Mouse (Mus musculus) lung, embryonic 14.5 days (tissue): ENCODE results near the gene Tinagl1. TPM values are rescaled to one million over a fixed set of nuclear protein-coding genes. Genes with fewer than 3 reads are reported as not detected.

Experiments used
- ATAC-seq: fragments of 200-750 bp; cut with Nextera tagmentation; 2 replicates; pipeline ENCODE4 v1.8.0; 2017; ENCODE audit warnings: mild to moderate bottlenecking, moderate TSS enrichment, moderate library complexity; ENCODE audit not compliant: insufficient read depth
- DNase-seq: peaks from one replicate; pipeline ENCODE4 v3.0.0-alpha.2; 2015
- H3K27ac ChIP-seq: fragments of 300-500 bp; sonication (generic); 2 replicates; pipeline ENCODE4 v1.5.1; 2014; ENCODE audit warnings: low read depth, mild to moderate bottlenecking, moderate library complexity
- H3K27me3 ChIP-seq: fragments of 300-500 bp; sonication (generic); 2 replicates; pipeline ENCODE4 v1.6.1; 2014; ENCODE audit warnings: low read length, control low read depth; ENCODE audit not compliant: insufficient read depth
- H3K36me3 ChIP-seq: fragments of 300-500 bp; sonication (generic); 2 replicates; pipeline ENCODE4 v1.6.1; 2014; ENCODE audit warnings: control low read depth; ENCODE audit not compliant: insufficient read depth
- H3K4me1 ChIP-seq: fragments of 300-500 bp; sonication (generic); 2 replicates; pipeline ENCODE4 v1.6.1; 2014; ENCODE audit warnings: antibody characterized with exemption, control low read depth; ENCODE audit not compliant: insufficient read depth
- H3K4me2 ChIP-seq: fragments of 300-500 bp; sonication (generic); 2 replicates; pipeline ENCODE4 v1.6.1; 2014; ENCODE audit warnings: mild to moderate bottlenecking
- H3K4me3 ChIP-seq: fragments of 300-500 bp; sonication (generic); 2 replicates; pipeline ENCODE4 v1.5.1; 2014; ENCODE audit warnings: low read depth, low read length
- H3K9ac ChIP-seq: fragments of 300-500 bp; sonication (generic); 2 replicates; pipeline ENCODE4 v1.6.1; 2014
- H3K9me3 ChIP-seq: fragments of 300-500 bp; sonication (generic); 2 replicates; pipeline ENCODE4 v1.6.1; 2016; ENCODE audit warnings: low read depth, low read length, control low read depth
- CTCF ChIP-seq: IDR thresholded peaks from 2 replicates; pipeline ENCODE4 v1.5.1; 2016; ENCODE audit warnings: antibody characterized with exemption, low read depth
- WGBS: fragments of 180-500 bp; shearing (Covaris S2); extraction: QIAGEN DNeasy Blood & Tissue Kit; methylation state at CpG from one replicate; pipeline ENCODE4 v1.1.7; 2014; 5-methylcytosine and 5-hydroxymethylcytosine counted together
- polyA plus RNA-seq: library from polyadenylated mRNA; unstranded; fragments of >200 nt; fragmentation: Nextera tagmentation; extraction: Ambion mirVana; gene quantifications from 2 replicates; pipeline ENCODE4 v1.2.1, GENCODE M21; 2014

The Tinagl1 gene
- polyA plus RNA-seq, 1 experiment from 2014 or later, result 30.3 TPM

DNA sequence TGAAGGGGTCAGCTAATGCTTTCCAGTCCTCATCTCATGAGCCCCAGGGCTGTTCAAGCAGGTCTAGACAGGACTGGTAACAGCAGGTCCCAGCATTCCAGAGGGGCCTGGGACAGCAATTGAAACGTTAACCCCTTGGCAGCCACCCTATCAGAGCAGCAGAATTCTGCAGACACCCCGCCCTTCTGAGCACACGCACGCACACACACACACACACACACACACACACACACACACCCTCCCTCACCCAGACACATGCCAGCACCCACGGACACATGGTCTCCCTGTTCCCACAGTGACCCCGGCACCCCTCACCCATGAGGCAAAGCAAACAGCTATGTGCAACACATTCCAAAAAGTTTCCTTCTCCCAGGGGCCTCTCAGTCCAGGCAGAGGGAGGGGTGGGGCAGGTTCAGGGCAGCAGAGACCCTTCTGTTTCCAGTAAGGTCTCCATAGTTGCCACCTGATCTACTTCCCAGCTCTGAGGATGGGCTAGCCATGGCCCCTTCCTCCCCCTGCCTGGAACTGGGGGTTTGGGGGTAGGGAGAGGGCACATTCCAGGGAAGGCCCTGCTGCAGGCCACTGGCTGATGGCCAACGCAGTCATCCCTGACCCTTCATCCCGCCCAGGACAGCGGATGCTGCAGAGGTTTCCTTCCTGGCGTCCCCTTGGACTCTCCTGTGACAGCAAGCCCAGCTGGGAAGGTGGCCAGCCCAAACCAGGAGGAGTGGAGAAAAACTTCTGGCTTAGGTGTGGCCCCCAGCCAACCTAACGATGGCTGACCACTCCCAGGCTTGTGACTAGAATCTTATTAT lies 2.8 kb downstream of the Tinagl1 start:
- peak; percentile 50 for ATAC-seq
- peak overlapping the region; percentile 32 for H3K9ac ChIP-seq

GRCm38 (mm10) chr4:130170362-130170761 lies 4.6 kb downstream of the Tinagl1 start:
- ATAC-seq, result no peak
- no peaks in the 10 kb centered on the region for H3K36me3 ChIP-seq
- H3K27ac ChIP-seq, result no peak overlapping the region
- peaks cover 55% of the 10 kb centered on the region for H3K4me1 ChIP-seq
- peaks cover 8% of the 10 kb centered on the region; the same call in 1 of the 2 replicates for H3K27me3 ChIP-seq
- no peak for TF ChIP-seq CTCF
- H3K4me2 ChIP-seq, result no peak overlapping the region
- H3K9me3 ChIP-seq, result no peaks in the 10 kb centered on the region
- H3K4me3 ChIP-seq, result no peak overlapping the region
- H3K9ac ChIP-seq, result no peak overlapping the region
- no peak for DNase-seq
- WGBS, result 81% methylated on average over 4 of the region's 4 CpGs

More for the DNA sequence above, 2.8 kb downstream of the Tinagl1 start:
- no peaks in the 10 kb centered on the region for H3K9me3 ChIP-seq
- H3K36me3 ChIP-seq, result no peaks in the 10 kb centered on the region
- H3K4me1 ChIP-seq, result peaks cover 48% of the 10 kb centered on the region
- H3K27me3 ChIP-seq, result peaks cover 8% of the 10 kb centered on the region; the same call in 1 of the 2 replicates
- peak overlapping the region; percentile 78 for H3K27ac ChIP-seq
- no peak overlapping the region for H3K4me3 ChIP-seq
- H3K4me2 ChIP-seq, result peak overlapping the region; percentile 59
- no peak for TF ChIP-seq CTCF
- DNase-seq, result peak; percentile 55
- 31% methylated on average over 11 of the region's 11 CpGs for WGBS

GRCm38 (mm10) chr4:130169411-130169971 lies 5.4 kb downstream of the Tinagl1 start:
- no peak for DNase-seq
- Histone ChIP-seq H3K4me2 (no peak overlapping the region), H3K4me3 (no peak overlapping the region), H3K4me1 (peaks cover 52% of the 10 kb centered on the region), H3K9ac (no peak overlapping the region), H3K36me3 (no peaks in the 10 kb centered on the region), H3K27me3 (peaks cover 8% of the 10 kb centered on the region; the same call in 1 of the 2 replicates), H3K9me3 (no peaks in the 10 kb centered on the region), H3K27ac (no peak overlapping the region)
- ATAC-seq, result no peak
- TF ChIP-seq CTCF, result no peak
- WGBS, result 71% methylated on average over 16 of the region's 16 CpGs

DNA sequence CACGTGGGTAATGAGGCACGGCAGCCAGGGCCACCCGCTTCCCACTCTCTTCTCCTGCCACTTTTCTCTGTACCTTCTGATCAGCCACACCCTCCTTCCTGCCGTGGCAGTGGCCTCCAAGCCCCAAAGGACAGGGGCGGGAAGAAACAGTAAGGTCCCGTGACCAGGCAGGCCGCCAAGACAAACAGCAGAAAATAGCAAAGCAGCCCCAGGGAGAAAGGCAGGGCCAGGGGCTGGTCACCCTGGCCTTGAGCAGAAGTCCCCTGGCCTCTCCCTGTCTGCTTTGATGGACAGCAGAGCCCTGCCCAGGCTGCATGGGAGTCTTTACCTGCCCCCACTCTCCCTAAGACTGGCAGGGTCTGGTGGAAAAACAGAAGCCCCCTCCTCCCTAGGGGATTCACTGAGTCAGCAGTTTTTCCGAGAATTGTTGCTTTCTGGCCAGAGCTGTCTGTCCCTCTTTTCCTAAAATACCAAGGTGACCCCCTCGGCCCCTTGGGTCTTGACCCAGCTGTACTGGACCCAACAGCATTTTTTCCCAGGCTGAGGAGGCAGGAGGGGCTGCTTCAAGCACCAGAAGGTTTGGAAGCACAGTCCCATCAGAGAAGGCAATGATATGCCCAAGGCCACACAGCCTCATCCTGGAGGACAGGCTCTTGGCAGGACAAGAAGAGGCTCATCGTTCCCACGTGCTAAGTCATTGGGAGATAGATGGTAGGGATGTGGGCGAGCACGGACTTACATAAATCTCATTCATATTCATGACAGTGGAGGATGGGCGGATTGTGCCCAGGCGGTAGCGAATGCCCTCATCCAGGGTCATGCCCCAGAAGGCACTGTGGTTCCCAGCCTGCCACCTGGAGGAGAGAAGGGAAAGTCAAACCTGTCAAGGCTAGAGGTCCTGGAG lies 6.4 kb downstream of the Tinagl1 start:
- peak overlapping the region; percentile 48 for H3K4me2 ChIP-seq
- H3K4me1 ChIP-seq, result peaks cover 52% of the 10 kb centered on the region
- H3K27ac ChIP-seq, result peak overlapping the region; percentile 80
- no peaks in the 10 kb centered on the region for H3K36me3 ChIP-seq
- H3K9me3 ChIP-seq, result no peaks in the 10 kb centered on the region
- peak; percentile 23; the same call in 1 of the 2 replicates for TF ChIP-seq CTCF
- ATAC-seq, result peak; percentile 61
- peak overlapping the region; percentile 0; the same call in 1 of the 2 replicates for H3K9ac ChIP-seq
- 0 out of 2 replicates have a peak, but pooled peaks cover under 1% of the 10 kb centered on the region for H3K27me3 ChIP-seq
- H3K4me3 ChIP-seq, result no peak overlapping the region
- WGBS, result 35% methylated on average over 16 of the region's 16 CpGs
- DNase-seq, result peak; percentile 90

DNA sequence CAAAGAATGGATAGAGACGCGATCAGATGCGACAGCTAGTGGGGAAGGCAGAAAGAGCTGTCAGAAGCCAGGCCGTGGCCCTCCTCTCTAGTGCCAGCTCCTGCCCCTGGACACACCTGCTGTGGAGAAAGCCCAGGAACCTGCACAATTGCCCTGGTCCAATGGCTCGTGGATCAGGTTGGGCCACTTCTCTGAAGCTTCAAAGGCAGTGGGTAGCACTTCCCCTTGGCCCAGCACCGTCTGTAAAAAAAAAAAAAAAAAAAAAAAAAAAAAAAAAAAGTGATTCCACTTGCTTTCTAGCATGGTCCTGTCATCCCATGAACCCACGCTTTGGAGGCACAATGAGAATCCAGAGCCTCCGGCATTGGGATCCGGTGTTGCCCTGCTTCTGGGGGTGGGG lies 7.1 kb downstream of the Tinagl1 start:
- TF ChIP-seq CTCF, result no peak
- WGBS, result 30% methylated on average over 9 of the region's 9 CpGs
- Histone ChIP-seq H3K27me3 (no peaks in the 10 kb centered on the region), H3K27ac (peak overlapping the region; percentile 80), H3K9ac (0 out of 2 replicates have a peak overlapping the region, but pooled peaks have one; percentile 0), H3K4me2 (peak overlapping the region; percentile 48), H3K4me3 (no peak overlapping the region), H3K9me3 (no peaks in the 10 kb centered on the region), H3K4me1 (peaks cover 50% of the 10 kb centered on the region), H3K36me3 (no peaks in the 10 kb centered on the region)
- peak; percentile 46 for DNase-seq
- 0 out of 2 replicates have a peak, but pooled peaks have one; percentile 1 for ATAC-seq

GRCm38 (mm10) chr4:130167321-130167720 lies 7.6 kb downstream of the Tinagl1 start:
- 54% methylated on average over 22 of the region's 22 CpGs for WGBS
- H3K27ac ChIP-seq, result peak overlapping the region; percentile 80
- no peak overlapping the region for H3K9ac ChIP-seq
- no peak overlapping the region for H3K4me3 ChIP-seq
- peak overlapping the region; percentile 48 for H3K4me2 ChIP-seq
- H3K9me3 ChIP-seq, result no peaks in the 10 kb centered on the region
- peaks cover 45% of the 10 kb centered on the region for H3K4me1 ChIP-seq
- TF ChIP-seq CTCF, result no peak
- DNase-seq (no peak), ATAC-seq (no peak)
- H3K36me3 ChIP-seq, result no peaks in the 10 kb centered on the region
- no peaks in the 10 kb centered on the region for H3K27me3 ChIP-seq
